Mouse (Mus musculus) small intestine, adult 2 months (tissue): Measurements from ENCODE around the gene Mreg. TPM values are rescaled to one million over a fixed set of nuclear protein-coding genes. Genes with fewer than 3 reads are reported as not detected.

Experiments used
- H3K27ac ChIP-seq: fragments of 200-500 bp; 2 replicates; pipeline ENCODE4 v1.5.1; 2012; ENCODE audit warnings: low read depth, low read length, control low read depth, inconsistent platforms; ENCODE audit not compliant: insufficient read depth
- H3K27me3 ChIP-seq: fragments of 200-500 bp; 2 replicates; pipeline ENCODE4 v1.6.1; 2012; ENCODE audit warnings: mild to moderate bottlenecking, moderate library complexity, low read length, inconsistent platforms; ENCODE audit not compliant: control insufficient read depth, insufficient read depth
- H3K36me3 ChIP-seq: fragments of 200-500 bp; 2 replicates; pipeline ENCODE4 v1.6.1; 2012; ENCODE audit warnings: mild to moderate bottlenecking, low read length, control low read depth, inconsistent platforms; ENCODE audit not compliant: control insufficient read depth, insufficient read depth
- H3K4me1 ChIP-seq: fragments of 200-500 bp; 2 replicates; pipeline ENCODE4 v1.6.1; 2012; ENCODE audit warnings: low read length, inconsistent platforms, mixed read lengths; ENCODE audit not compliant: control insufficient read depth, insufficient read depth, insufficient read length
- H3K4me3 ChIP-seq: fragments of 200-500 bp; 2 replicates; pipeline ENCODE4 v1.5.1; 2012; ENCODE audit warnings: low read depth, mild to moderate bottlenecking, control low read depth, inconsistent platforms, low read length, moderate library complexity
- CTCF ChIP-seq: fragments of 200-500 bp; IDR thresholded peaks from 2 replicates; pipeline ENCODE4 v1.5.1; 2012; ENCODE audit warnings: low read depth, mild to moderate bottlenecking, control low read depth, inconsistent platforms, low read length, moderate library complexity, mixed read lengths; ENCODE audit not compliant: insufficient replicate concordance, insufficient read length; ENCODE audit errors: extremely low read depth
- POLR2A ChIP-seq: fragments of 200-500 bp; IDR thresholded peaks from 2 replicates; pipeline ENCODE4 v1.6.1; 2012; ENCODE audit warnings: low read depth, mild to moderate bottlenecking, control low read depth, inconsistent platforms, low read length, moderate library complexity
- WGBS: fragments of 180-500 bp; shearing (Covaris S2); methylation state at CpG from one replicate; pipeline ENCODE4 v1.1.7; 2018; 5-methylcytosine and 5-hydroxymethylcytosine counted together
- polyA plus RNA-seq: library from polyadenylated mRNA; depleted of rRNA; stranded (reverse); fragments of >200 nt; gene quantifications from 2 replicates; pipeline ENCODE4 v1.2.3, GENCODE M21; 2012; rRNA removed

Mreg gene
- 0.94 and 11.0 TPM in 2 replicates for polyA plus RNA-seq

GRCm38 (mm10) chr1:72211701-72212699 lies at the start of gene Mreg:
Mreg (minus strand) TSS chr1:72212307.
- TF ChIP-seq POLR2A = peak; percentile 42
- TF ChIP-seq CTCF = peak; percentile 55; the same call in 1 of the 2 replicates
- Histone ChIP-seq H3K36me3 (no peaks in the 10 kb centered on the region), H3K4me1 (peaks cover 8% of the 10 kb centered on the region; the same call in 1 of the 2 replicates), H3K27ac (no peak within 1 kb of the TSS), H3K27me3 (no peaks in the 10 kb centered on the region), H3K4me3 (peak within 1 kb of the TSS; percentile 80)
- under 1% methylated on average over 78 of the region's 89 CpGs for WGBS

GRCm38 (mm10) chr1:72256381-72257256 lies 44.5 kb upstream of the Mreg start:
- H3K36me3 ChIP-seq = no peaks in the 10 kb centered on the region
- H3K27ac ChIP-seq = no peak overlapping the region
- no peak for TF ChIP-seq POLR2A
- TF ChIP-seq CTCF = no peak
- H3K27me3 ChIP-seq = no peaks in the 10 kb centered on the region
- WGBS = 86% methylated on average over 9 of the region's 9 CpGs
- peaks cover 3% of the 10 kb centered on the region for H3K4me1 ChIP-seq
- no peak overlapping the region for H3K4me3 ChIP-seq

DNA sequence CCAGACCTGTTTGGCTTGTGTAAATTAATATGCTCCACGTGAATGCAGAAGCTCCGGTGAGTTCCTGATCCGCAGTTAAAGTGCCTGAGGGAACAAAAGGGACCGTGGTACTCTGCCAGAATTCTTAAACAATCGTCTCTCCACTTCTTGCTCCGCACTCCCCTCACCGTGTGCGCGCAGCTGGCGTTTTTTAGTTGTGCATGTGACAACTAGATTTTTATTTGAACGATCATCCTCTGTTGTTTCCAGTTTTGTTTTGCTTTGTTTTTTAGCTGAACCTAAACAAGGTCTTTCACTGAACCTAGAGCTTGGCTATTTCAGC lies 43.7 kb upstream of the Mreg start:
- no peak for TF ChIP-seq CTCF
- TF ChIP-seq POLR2A = no peak
- Histone ChIP-seq H3K4me1 (peaks cover 3% of the 10 kb centered on the region), H3K4me3 (no peak overlapping the region), H3K27ac (0 out of 2 replicates have a peak overlapping the region, but pooled peaks have one; percentile 14), H3K27me3 (no peaks in the 10 kb centered on the region), H3K36me3 (no peaks in the 10 kb centered on the region)
- WGBS = 48% methylated on average over 11 of the region's 11 CpGs

- 8% methylated on average over 15 of the region's 15 CpGs for WGBS
These were observed 43.2 kb upstream of the Mreg start for GRCm38 (mm10) chr1:72255062-72255853.

GRCm38 (mm10) chr1:72254545-72255061 lies 42.5 kb upstream of the Mreg start:
- WGBS = under 1% methylated on average over 35 of the region's 35 CpGs
- H3K36me3 ChIP-seq = no peaks in the 10 kb centered on the region
- H3K27ac ChIP-seq = peak overlapping the region; percentile 84
- no peak for TF ChIP-seq CTCF
- 0 out of 2 replicates have a peak, but pooled peaks have one; percentile 45 for TF ChIP-seq POLR2A
- peaks cover 3% of the 10 kb centered on the region for H3K4me1 ChIP-seq
- H3K27me3 ChIP-seq = no peaks in the 10 kb centered on the region
- H3K4me3 ChIP-seq = peak overlapping the region; percentile 76

More at GRCm38 (mm10) chr1:72255062-72255853, 43.2 kb upstream of the Mreg start:
- TF ChIP-seq POLR2A = no peak
- TF ChIP-seq CTCF = no peak
- H3K27ac ChIP-seq = 0 out of 2 replicates have a peak overlapping the region, but pooled peaks have one; percentile 14
- H3K4me1 ChIP-seq = peaks cover 3% of the 10 kb centered on the region
- no peaks in the 10 kb centered on the region for H3K27me3 ChIP-seq
- H3K36me3 ChIP-seq = no peaks in the 10 kb centered on the region
- peak overlapping the region; percentile 76 for H3K4me3 ChIP-seq

DNA sequence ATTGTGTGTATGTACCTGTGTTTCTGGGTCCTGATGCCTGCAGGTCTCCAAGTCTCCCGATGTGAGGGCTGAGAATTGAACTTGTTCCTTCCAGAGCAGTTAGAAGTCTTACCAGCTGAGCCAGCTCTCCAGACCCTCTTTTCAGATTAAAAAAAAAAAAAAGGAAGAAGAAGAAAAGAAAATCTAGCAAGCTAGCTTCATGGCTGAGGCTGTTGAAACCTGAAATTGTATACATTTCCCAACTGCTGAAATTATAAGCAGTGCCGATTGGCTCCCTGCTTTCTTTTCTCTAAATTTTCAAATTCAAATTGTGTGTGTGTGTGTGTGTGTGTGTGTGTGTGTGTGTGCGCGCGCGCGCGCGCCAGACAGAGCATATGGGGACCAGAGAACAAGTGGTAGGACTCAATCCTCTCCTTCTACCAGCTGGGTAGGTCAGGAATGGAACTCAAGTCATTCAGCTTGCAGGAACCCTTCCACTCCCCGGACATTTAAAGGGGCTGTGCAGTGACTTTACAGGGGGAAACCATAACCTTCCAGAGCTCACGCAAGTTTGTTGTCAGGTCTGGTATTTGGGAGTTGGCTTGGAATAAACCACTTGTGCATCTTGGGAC lies 41.9 kb upstream of the Mreg start:
- Histone ChIP-seq H3K36me3 (no peaks in the 10 kb centered on the region), H3K27ac (no peak overlapping the region), H3K27me3 (no peaks in the 10 kb centered on the region), H3K4me1 (peaks cover 3% of the 10 kb centered on the region), H3K4me3 (peak overlapping the region; percentile 76)
- WGBS = 33% methylated on average over 11 of the region's 11 CpGs
- TF ChIP-seq POLR2A (no peak), CTCF (no peak)
